Mouse (Mus musculus): Measurements from ENCODE around the gene Nsun2. TPM values are rescaled to one million over a fixed set of nuclear protein-coding genes. Genes with fewer than 3 reads are reported as not detected.

Gene Nsun2
- polyA plus RNA-seq, 1 experiment, result 74.1 TPM

DNA sequence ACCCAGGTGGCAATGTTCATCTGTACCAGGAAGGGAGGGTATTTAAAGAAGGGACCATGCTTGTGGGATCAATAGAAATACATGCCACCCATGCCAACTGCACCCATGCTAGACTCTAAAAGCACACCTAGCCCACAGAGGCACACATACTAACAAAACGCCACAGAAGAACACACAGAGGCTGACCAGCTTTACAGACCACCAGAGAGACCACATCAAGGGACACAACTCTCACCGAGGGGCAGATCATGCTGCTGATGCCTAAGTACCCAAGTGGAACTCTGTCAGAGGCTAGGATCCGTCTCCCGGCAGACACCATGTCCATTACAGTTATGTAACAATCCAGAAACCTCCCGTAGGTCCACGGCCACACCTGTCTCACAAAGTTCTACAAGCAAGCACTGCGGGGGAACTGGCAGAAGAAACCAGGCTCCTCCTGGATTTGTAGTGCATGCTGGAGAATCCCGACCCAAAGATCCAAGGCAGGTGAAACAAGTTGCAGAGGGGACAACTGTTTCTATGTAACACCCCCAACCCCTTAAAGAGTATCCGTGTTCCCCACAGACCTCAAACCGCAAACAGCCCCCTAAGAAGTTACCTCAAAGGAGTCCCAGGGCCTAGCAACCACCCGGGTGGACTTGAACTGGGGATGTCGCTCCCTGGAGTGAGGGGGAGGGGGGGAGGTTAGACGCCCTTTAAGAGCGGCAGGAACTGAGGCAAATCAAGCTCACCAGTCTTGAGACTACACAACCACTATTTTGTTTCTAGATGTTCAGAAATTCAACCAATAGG is 1.2 kb upstream of the Nsun2 start:
- DNase-seq, result peak; percentile 23
- WGBS, result 31% methylated on average over 14 of the region's 14 CpGs
- no peaks in the 10 kb centered on the region for H3K36me3 ChIP-seq (ENCODE audit: control insufficient read depth, insufficient read depth, low read length)

DNA sequence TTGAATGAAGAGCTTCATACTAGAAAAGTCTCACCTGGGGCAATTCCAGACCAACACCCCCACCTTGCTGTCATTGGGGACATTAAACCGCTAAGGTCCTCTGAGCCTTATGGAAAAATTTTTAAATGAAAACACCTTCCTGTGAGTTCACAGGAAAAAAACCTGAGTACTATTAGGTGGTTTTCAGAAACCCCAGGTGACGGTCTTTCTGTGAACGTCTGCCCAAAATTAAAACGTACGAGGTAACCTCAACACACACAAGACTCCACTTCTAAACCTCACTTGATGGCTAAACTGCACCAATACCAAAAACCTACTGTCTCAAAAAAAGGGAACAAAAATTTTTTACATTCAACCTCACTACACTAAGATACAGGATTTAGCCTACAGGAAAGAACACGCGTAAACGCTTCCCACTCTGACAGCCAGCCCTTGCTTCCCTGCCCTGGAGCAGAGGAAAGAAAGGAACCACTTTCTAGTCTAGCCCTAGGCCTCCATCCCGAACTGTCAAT is 597 bp upstream of the Nsun2 start:
- no peaks in the 10 kb centered on the region for H3K27me3 ChIP-seq (ENCODE audit: control insufficient read depth, insufficient read depth, low read length)
- TF ChIP-seq CTCF (IDR thresholded peaks at IDR 0.05; ENCODE audit: borderline replicate concordance, control insufficient read depth, extremely low read depth, insufficient read depth, low read length, poor library complexity) (no peak), POLR2A (IDR thresholded peaks at IDR 0.05; ENCODE audit: control insufficient read depth, extremely low read depth, insufficient read depth, low read length, poor library complexity) (no peak)
- no peak overlapping the region for H3K27ac ChIP-seq (ENCODE audit: control insufficient read depth, insufficient read depth, low read length)
- H3K36me3 ChIP-seq (ENCODE audit: control insufficient read depth, insufficient read depth, low read length), result no peaks in the 10 kb centered on the region
- peak overlapping the region; percentile 72 for H3K4me3 ChIP-seq (ENCODE audit: control insufficient read depth, insufficient read depth, low read length)
- WGBS, result 1% methylated on average over 9 of the region's 9 CpGs
- H3K4me1 ChIP-seq (replicated peaks; ENCODE audit: control insufficient read depth, insufficient read depth, low read length), result peaks cover 29% of the 10 kb centered on the region
- no peak for DNase-seq

More for the DNA sequence above, 1.2 kb upstream of the Nsun2 start:
- H3K27ac ChIP-seq (ENCODE audit: control insufficient read depth, insufficient read depth, low read length), result no peak overlapping the region
- no peak for TF ChIP-seq POLR2A (IDR thresholded peaks at IDR 0.05; ENCODE audit: control insufficient read depth, extremely low read depth, insufficient read depth, low read length, poor library complexity)
- no peak for TF ChIP-seq CTCF (IDR thresholded peaks at IDR 0.05; ENCODE audit: borderline replicate concordance, control insufficient read depth, extremely low read depth, insufficient read depth, low read length, poor library complexity)
- peak overlapping the region; percentile 25 for H3K4me3 ChIP-seq (ENCODE audit: control insufficient read depth, insufficient read depth, low read length)
- peaks cover 31% of the 10 kb centered on the region for H3K4me1 ChIP-seq (replicated peaks; ENCODE audit: control insufficient read depth, insufficient read depth, low read length)
- no peaks in the 10 kb centered on the region for H3K27me3 ChIP-seq (ENCODE audit: control insufficient read depth, insufficient read depth, low read length)

DNA sequence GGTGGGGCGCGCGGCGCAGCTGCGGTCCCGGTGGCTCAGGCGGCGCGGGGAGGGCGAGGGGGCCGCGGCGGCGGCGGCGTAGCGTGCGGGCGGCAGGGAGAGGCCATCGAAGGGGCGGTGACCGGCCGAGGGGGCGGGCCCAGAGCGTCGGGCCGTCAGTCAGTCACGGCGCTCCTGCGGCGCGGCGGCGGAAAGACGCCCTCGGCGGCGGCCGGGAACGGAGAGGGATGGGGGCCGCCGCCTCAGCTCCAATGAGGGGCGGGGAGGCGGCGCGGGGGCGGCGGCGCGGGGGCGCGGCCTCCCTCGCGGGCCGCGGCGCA is 748 bp downstream of the Nsun2 start, which contains the start of gene Tent4a:
Tent4a (minus strand) TSS at position 284 of the 320 bp plus-strand sequence.
- TF ChIP-seq POLR2A (IDR thresholded peaks at IDR 0.05; ENCODE audit: control insufficient read depth, extremely low read depth, insufficient read depth, low read length, poor library complexity) (no peak; the same call in 1 of the 2 replicates), CTCF (IDR thresholded peaks at IDR 0.05; ENCODE audit: borderline replicate concordance, control insufficient read depth, extremely low read depth, insufficient read depth, low read length, poor library complexity) (0 out of 2 replicates have a peak, but pooled peaks have one; percentile 3)
- Histone ChIP-seq H3K4me3 (ENCODE audit: control insufficient read depth, insufficient read depth, low read length) (peak within 1 kb of the TSS; percentile 72), H3K27me3 (ENCODE audit: control insufficient read depth, insufficient read depth, low read length) (no peaks in the 10 kb centered on the region), H3K27ac (ENCODE audit: control insufficient read depth, insufficient read depth, low read length) (peak within 1 kb of the TSS; percentile 34), H3K36me3 (ENCODE audit: control insufficient read depth, insufficient read depth, low read length) (no peaks in the 10 kb centered on the region), H3K4me1 (replicated peaks; ENCODE audit: control insufficient read depth, insufficient read depth, low read length) (peaks cover 29% of the 10 kb centered on the region)
- WGBS, result 8% methylated on average over 51 of the region's 57 CpGs
- DNase-seq, result no peak

DNA sequence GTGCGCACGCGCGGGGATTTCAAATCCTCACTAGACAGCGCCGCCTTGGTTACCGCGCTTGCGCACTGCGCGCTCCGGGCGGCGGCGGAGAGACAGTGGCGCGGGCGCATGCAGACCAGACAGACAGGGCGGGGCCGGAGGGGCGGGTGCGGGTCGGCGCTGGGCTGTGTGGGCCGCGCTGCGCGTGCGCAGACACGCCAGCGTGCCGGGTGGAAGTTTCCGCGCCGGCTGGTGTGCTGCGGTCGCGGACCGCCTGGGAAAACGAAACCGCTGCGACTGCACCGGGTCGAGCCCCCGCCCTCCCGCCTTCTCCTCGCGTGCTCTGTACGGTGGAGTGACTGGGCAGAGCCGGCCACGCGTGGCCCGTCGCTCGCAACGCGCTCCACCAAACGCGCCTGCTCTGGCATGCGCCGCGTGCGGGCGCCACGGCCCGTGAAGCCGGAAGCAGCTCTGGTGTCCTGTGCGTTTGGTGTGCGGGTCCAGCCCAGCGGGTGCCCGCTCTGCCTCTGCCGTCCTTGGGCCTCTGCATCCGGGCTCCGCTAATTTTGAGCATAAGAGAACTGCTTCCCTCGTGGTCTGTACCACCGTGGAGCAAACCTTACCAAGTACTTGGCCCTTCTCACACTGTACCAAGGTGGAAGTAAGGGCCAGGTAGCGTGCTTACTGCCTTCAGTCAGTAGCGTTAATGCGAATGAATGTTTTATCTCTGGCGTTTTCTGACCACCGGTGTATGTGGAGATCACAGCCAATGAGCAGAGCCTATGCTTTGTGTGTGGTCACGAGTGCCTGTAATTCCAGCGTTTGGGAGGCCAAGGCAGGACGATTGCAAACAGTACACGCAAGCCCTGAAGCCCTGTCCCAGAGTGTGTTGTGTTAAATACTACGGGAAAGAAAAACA is 1.4 kb downstream of the Nsun2 start:
- TF ChIP-seq POLR2A (IDR thresholded peaks at IDR 0.05; ENCODE audit: control insufficient read depth, extremely low read depth, insufficient read depth, low read length, poor library complexity) (peak; percentile 82), CTCF (IDR thresholded peaks at IDR 0.05; ENCODE audit: borderline replicate concordance, control insufficient read depth, extremely low read depth, insufficient read depth, low read length, poor library complexity) (0 out of 2 replicates have a peak, but pooled peaks have one; percentile 49)
- H3K4me3 ChIP-seq (ENCODE audit: control insufficient read depth, insufficient read depth, low read length), result peak overlapping the region; percentile 71
- no peaks in the 10 kb centered on the region for H3K27me3 ChIP-seq (ENCODE audit: control insufficient read depth, insufficient read depth, low read length)
- peaks cover 29% of the 10 kb centered on the region for H3K4me1 ChIP-seq (replicated peaks; ENCODE audit: control insufficient read depth, insufficient read depth, low read length)
- DNase-seq, result peak; percentile 97
- H3K27ac ChIP-seq (ENCODE audit: control insufficient read depth, insufficient read depth, low read length), result peak overlapping the region; percentile 34
- no peaks in the 10 kb centered on the region for H3K36me3 ChIP-seq (ENCODE audit: control insufficient read depth, insufficient read depth, low read length)
- 1% methylated on average over 85 of the region's 86 CpGs for WGBS

DNA sequence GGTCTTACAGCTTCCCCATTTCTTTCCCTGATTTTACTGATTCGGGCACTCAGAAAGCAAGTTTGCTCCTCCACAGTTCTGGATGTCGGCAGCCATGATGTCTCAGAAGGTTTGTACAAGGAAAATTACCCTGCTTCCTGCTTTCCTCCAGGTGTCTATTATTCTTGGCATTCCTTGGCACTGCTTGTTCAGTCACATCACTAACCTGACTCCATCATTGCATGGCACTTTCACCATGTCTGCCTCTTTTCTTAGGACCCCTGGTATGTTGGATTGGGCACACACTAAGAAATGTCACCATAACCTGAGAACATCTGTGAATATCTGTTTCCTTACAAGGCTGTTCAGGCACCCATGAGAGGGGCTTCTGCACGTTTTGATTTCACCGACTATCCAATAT is 2.5 kb downstream of the Nsun2 start:
- Histone ChIP-seq H3K27ac (ENCODE audit: control insufficient read depth, insufficient read depth, low read length) (no peak overlapping the region), H3K27me3 (ENCODE audit: control insufficient read depth, insufficient read depth, low read length) (no peaks in the 10 kb centered on the region), H3K4me1 (replicated peaks; ENCODE audit: control insufficient read depth, insufficient read depth, low read length) (peaks cover 21% of the 10 kb centered on the region), H3K4me3 (ENCODE audit: control insufficient read depth, insufficient read depth, low read length) (no peak overlapping the region), H3K36me3 (ENCODE audit: control insufficient read depth, insufficient read depth, low read length) (no peaks in the 10 kb centered on the region)
- no peak for TF ChIP-seq CTCF (IDR thresholded peaks at IDR 0.05; ENCODE audit: borderline replicate concordance, control insufficient read depth, extremely low read depth, insufficient read depth, low read length, poor library complexity)
- WGBS, result 81% methylated on average over 4 of the region's 4 CpGs
- no peak for DNase-seq

DNA sequence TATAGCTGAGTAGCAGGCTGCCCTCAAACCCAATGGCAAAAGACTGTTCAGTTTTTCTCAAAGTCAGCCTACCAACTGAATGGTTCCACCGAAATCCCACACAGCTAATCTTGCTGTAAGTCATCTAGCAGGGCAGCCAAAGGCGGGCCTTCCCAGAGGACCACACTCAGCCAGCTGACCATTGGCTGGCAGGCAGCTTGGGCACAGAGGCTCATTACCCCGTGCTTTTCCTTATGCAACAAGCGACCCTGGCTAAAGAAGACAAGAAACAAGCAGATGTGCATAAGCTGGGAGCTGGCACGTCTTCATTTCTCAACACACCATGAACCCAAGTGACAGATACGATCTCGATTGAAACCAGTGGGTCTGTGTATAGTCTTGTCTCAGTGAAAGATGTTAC is 3.8 kb downstream of the Nsun2 start:
- Histone ChIP-seq H3K27me3 (ENCODE audit: control insufficient read depth, insufficient read depth, low read length) (no peaks in the 10 kb centered on the region), H3K36me3 (ENCODE audit: control insufficient read depth, insufficient read depth, low read length) (no peaks in the 10 kb centered on the region), H3K27ac (ENCODE audit: control insufficient read depth, insufficient read depth, low read length) (no peak overlapping the region), H3K4me1 (replicated peaks; ENCODE audit: control insufficient read depth, insufficient read depth, low read length) (peaks cover 9% of the 10 kb centered on the region), H3K4me3 (ENCODE audit: control insufficient read depth, insufficient read depth, low read length) (no peak overlapping the region)
- no peak for TF ChIP-seq CTCF (IDR thresholded peaks at IDR 0.05; ENCODE audit: borderline replicate concordance, control insufficient read depth, extremely low read depth, insufficient read depth, low read length, poor library complexity)
- no peak for TF ChIP-seq POLR2A (IDR thresholded peaks at IDR 0.05; ENCODE audit: control insufficient read depth, extremely low read depth, insufficient read depth, low read length, poor library complexity)
- WGBS, result 96% methylated on average over 7 of the region's 7 CpGs
- DNase-seq, result no peak
